Mouse (Mus musculus) C2C12 (cell line): ENCODE data around the gene Cacna1i. TPM values are rescaled to one million over a fixed set of nuclear protein-coding genes. Genes with fewer than 3 reads are reported as not detected.

Experiments used
- H3K27me3 ChIP-seq: one replicate; pipeline ENCODE4 v1.6.1; 2011; ENCODE audit not compliant: control insufficient read depth, insufficient read depth, insufficient read length
- H3K36me3 ChIP-seq: one replicate; pipeline ENCODE4 v1.6.1; 2011; ENCODE audit not compliant: control insufficient read depth, insufficient read depth
- H3K4me3 ChIP-seq: one replicate; pipeline ENCODE4 v1.5.1; 2011; ENCODE audit warnings: mild to moderate bottlenecking, control low read depth; ENCODE audit not compliant: poor library complexity, insufficient read depth, severe bottlenecking
- H3K79me2 ChIP-seq: one replicate; pipeline ENCODE4 v1.6.1; 2011; ENCODE audit not compliant: control insufficient read depth, insufficient read depth
- H3K79me3 ChIP-seq: one replicate; pipeline ENCODE4 v1.6.1; 2011; ENCODE audit warnings: low read depth, control low read depth
- H3ac ChIP-seq: one replicate; pipeline ENCODE3; 2011; ENCODE audit warnings: low read depth; ENCODE audit not compliant: control insufficient read depth, insufficient read length
- CEBPB ChIP-seq: IDR thresholded peaks from one replicate; pipeline ENCODE4 v1.6.1; 2011; ENCODE audit warnings: low read depth, mild to moderate bottlenecking, control low read depth, moderate library complexity
- CTCF ChIP-seq: IDR thresholded peaks from one replicate; pipeline ENCODE4 v1.5.1; 2011; ENCODE audit not compliant: control insufficient read depth, insufficient read depth, insufficient read length
- FOSL1 ChIP-seq: IDR thresholded peaks from one replicate; pipeline ENCODE4 v1.8.0; 2011; ENCODE audit warnings: mild to moderate bottlenecking, low read length; ENCODE audit not compliant: poor library complexity, insufficient read depth, severe bottlenecking
- MAX ChIP-seq: IDR thresholded peaks from one replicate; pipeline ENCODE4 v1.6.1; 2011; ENCODE audit warnings: mild to moderate bottlenecking, control low read depth
- MYOD1 ChIP-seq: IDR thresholded peaks from one replicate; pipeline ENCODE4 v1.6.1; 2011; ENCODE audit warnings: low read depth; ENCODE audit not compliant: control insufficient read depth, insufficient read length
- MYOG ChIP-seq: IDR thresholded peaks from one replicate; pipeline ENCODE4 v1.6.1; 2011; ENCODE audit not compliant: control insufficient read depth, insufficient read length; ENCODE audit errors: extremely low read depth
- USF1 ChIP-seq: IDR thresholded peaks from one replicate; pipeline ENCODE4 v1.6.1; 2011; ENCODE audit warnings: low read depth, mild to moderate bottlenecking, control low read depth, moderate library complexity
- polyA plus RNA-seq: library from polyadenylated mRNA; unstranded; fragments of >200 nt; fragmentation: generic; extraction: Trizol; gene quantifications from one replicate; pipeline ENCODE4 v1.2.1, GENCODE M21; 2012; ENCODE audit warnings: missing spikeins

Cacna1i gene
- polyA plus RNA-seq, 1 experiment, result not detected

- Histone ChIP-seq H3K79me2 (no peaks in the 10 kb centered on the region), H3K4me3 (no peak overlapping the region), H3K79me3 (no peaks in the 10 kb centered on the region), H3K27me3 (peaks cover 74% of the 10 kb centered on the region), H3ac (no peak overlapping the region), H3K36me3 (no peaks in the 10 kb centered on the region)
- TF ChIP-seq MYOG, result no peak
- no peak for TF ChIP-seq CTCF
- no peak for TF ChIP-seq MAX
- TF ChIP-seq FOSL1, result no peak
- no peak for TF ChIP-seq MYOD1
- no peak for TF ChIP-seq USF1
- no peak for TF ChIP-seq CEBPB
Measured at GRCm38 (mm10) chr15:80361780-80362508, 74.9 kb downstream of the Cacna1i start.

GRCm38 (mm10) chr15:80362509-80363172, 75.6 kb downstream of the Cacna1i start:
- H3K36me3 ChIP-seq, result no peaks in the 10 kb centered on the region
- H3K27me3 ChIP-seq, result peaks cover 76% of the 10 kb centered on the region
- no peaks in the 10 kb centered on the region for H3K79me3 ChIP-seq
- TF ChIP-seq MYOG, result no peak
- TF ChIP-seq CTCF, result no peak
- no peak for TF ChIP-seq USF1
- no peak for TF ChIP-seq MAX
- TF ChIP-seq CEBPB, result no peak
- TF ChIP-seq MYOD1, result no peak
- no peak for TF ChIP-seq FOSL1
- H3K79me2 ChIP-seq, result no peaks in the 10 kb centered on the region
- no peak overlapping the region for H3K4me3 ChIP-seq
- no peak overlapping the region for H3ac ChIP-seq

GRCm38 (mm10) chr15:80363821-80364715, 77.0 kb downstream of the Cacna1i start:
- no peaks in the 10 kb centered on the region for H3K79me2 ChIP-seq
- no peak for TF ChIP-seq CEBPB
- no peak overlapping the region for H3K4me3 ChIP-seq
- H3K36me3 ChIP-seq, result no peaks in the 10 kb centered on the region
- H3K27me3 ChIP-seq, result peaks cover 76% of the 10 kb centered on the region
- no peaks in the 10 kb centered on the region for H3K79me3 ChIP-seq
- no peak overlapping the region for H3ac ChIP-seq

- Histone ChIP-seq H3K4me3 (no peak overlapping the region), H3K79me2 (no peaks in the 10 kb centered on the region), H3K27me3 (peaks cover 66% of the 10 kb centered on the region), H3K79me3 (no peaks in the 10 kb centered on the region), H3K36me3 (no peaks in the 10 kb centered on the region), H3ac (no peak overlapping the region)
- peak; percentile 37 for TF ChIP-seq MYOD1
- TF ChIP-seq MAX, result no peak
Measured at GRCm38 (mm10) chr15:80366899-80367298, 79.9 kb downstream of the Cacna1i start.

GRCm38 (mm10) chr15:80373219-80373964, 86.4 kb downstream of the Cacna1i start:
- Histone ChIP-seq H3K79me3 (no peaks in the 10 kb centered on the region), H3K4me3 (no peak overlapping the region), H3ac (no peak overlapping the region), H3K36me3 (no peaks in the 10 kb centered on the region), H3K79me2 (no peaks in the 10 kb centered on the region), H3K27me3 (peaks cover 26% of the 10 kb centered on the region)
- TF ChIP-seq MYOG, result no peak
